Comparison of ENCODE assay signal across 8 mouse cellular contexts in genomic region chr4:155652283-155653085, GRCm38 (mm10). TPM values are rescaled to one million over a fixed set of nuclear protein-coding genes. Genes with fewer than 3 reads are reported as not detected.
A peak's percentile ranks its signal among the peaks of the same experiment; 100 is the strongest.
DNase-seq lines count a peak whose midpoint lies in the region; ATAC-seq and TF ChIP-seq lines count a peak whose summit lies in the region.

No protein-coding gene starts in this region.

- H3K36me3 ChIP-seq in intestine, embryonic 14.5 days (ENCODE audit: control insufficient read depth, insufficient read depth, low read length) = peaks cover 49% of the 10 kb centered on the region
- peaks cover 53% of the 10 kb centered on the region for H3K36me3 ChIP-seq in neural tube, embryonic 12.5 days

- H3K4me1 ChIP-seq in intestine, embryonic 14.5 days (replicated peaks; ENCODE audit: control insufficient read depth, insufficient read depth, low read length) = peaks cover 32% of the 10 kb centered on the region
- peaks cover 28% of the 10 kb centered on the region for H3K4me1 ChIP-seq in neural tube, embryonic 12.5 days

- peak overlapping the region; percentile 53 for H3K4me2 ChIP-seq in intestine, embryonic 14.5 days (ENCODE audit: low read length)
- peak overlapping the region; percentile 73 for H3K4me2 ChIP-seq in neural tube, embryonic 12.5 days (replicated peaks)

- no peaks in the 10 kb centered on the region for H3K9me3 ChIP-seq in intestine, embryonic 14.5 days (ENCODE audit: control insufficient read depth, low read length)
- no peaks in the 10 kb centered on the region for H3K9me3 ChIP-seq in neural tube, embryonic 12.5 days

- H3K27me3 ChIP-seq in intestine, embryonic 14.5 days (replicated peaks; ENCODE audit: control insufficient read depth, insufficient read depth, low read length) = peaks cover 28% of the 10 kb centered on the region
- H3K27me3 ChIP-seq in neural tube, embryonic 12.5 days (replicated peaks) = peaks cover 64% of the 10 kb centered on the region

- 24% methylated on average over 36 of the region's 36 CpGs for WGBS in intestine, embryonic 14.5 days
- 20% methylated on average over 36 of the region's 36 CpGs for WGBS in neural tube, embryonic 12.5 days

- no peak for TF ChIP-seq CTCF in layer of hippocampus, adult 2 months (conservative IDR thresholded peaks at IDR 0.05)

- H3K9ac ChIP-seq in intestine, embryonic 14.5 days (ENCODE audit: low read length) = peak overlapping the region; percentile 60
- H3K9ac ChIP-seq in neural tube, embryonic 12.5 days = peak overlapping the region; percentile 55

- DNase-seq in layer of hippocampus, adult 2 months (ENCODE audit: low spot score in 2 of 2) = no peak
- no peak for DNase-seq in layer of hippocampus, adult 9-11 months
- DNase-seq in cerebellum, postnatal 36 days = peak; percentile 52 to 63
- no peak for DNase-seq in intestine, embryonic 14.5 days (ENCODE audit: low spot score)
- DNase-seq in thymus, postnatal 4 days = no peak
- no peak for DNase-seq in urinary bladder, postnatal 25 days (ENCODE audit: low spot score)
- DNase-seq in kidney, adult 9 months = no peak

- no peak for ATAC-seq in intestine, embryonic 14.5 days (replicated peaks; ENCODE audit: low FRiP score, low TSS enrichment, low read depth)
- no peak for ATAC-seq in neural tube, embryonic 12.5 days (ENCODE audit: low FRiP score, low read depth)

- peak overlapping the region; percentile 50 for H3K4me3 ChIP-seq in layer of hippocampus, adult 2 months
- peak overlapping the region; percentile 42 for H3K4me3 ChIP-seq in intestine, embryonic 14.5 days (ENCODE audit: low read depth, low read length)
- H3K4me3 ChIP-seq in neural tube, embryonic 12.5 days = peak overlapping the region; percentile 38

- H3K27ac ChIP-seq in layer of hippocampus, adult 2 months = peak overlapping the region; percentile 57; the same call in 1 of the 2 replicates
- 0 out of 2 replicates have a peak overlapping the region, but pooled peaks have one; percentile 1 for H3K27ac ChIP-seq in intestine, embryonic 14.5 days (ENCODE audit: low read depth)
- H3K27ac ChIP-seq in neural tube, embryonic 12.5 days = no peak overlapping the region

RNA-seq across cellular contexts. Expression of gene Mmp23, which starts 0.7 kb away (rescaled TPM):
- total RNA-seq in layer of hippocampus, adult 2 months (2021) = 1 to 10 TPM; 2.7 to 3.4 TPM
- polyA plus RNA-seq in intestine, embryonic 14.5 days (2014; fragmentation: Nextera tagmentation; extraction: Ambion mirVana) = 30.3 and 31.1 TPM in 2 replicates
- 3.9 and 4.3 TPM in 2 replicates for polyA plus RNA-seq in neural tube, embryonic 12.5 days (2016; fragmentation: Nextera tagmentation; extraction: Ambion mirVana)

RNA-seq across cellular contexts. Expression of gene Gm10563, which starts 7.3 kb away (rescaled TPM):
- total RNA-seq in layer of hippocampus, adult 2 months (2021) = not detected
- polyA plus RNA-seq in intestine, embryonic 14.5 days (2014; fragmentation: Nextera tagmentation; extraction: Ambion mirVana) = not detected in 2 replicates
- polyA plus RNA-seq in neural tube, embryonic 12.5 days (2016; fragmentation: Nextera tagmentation; extraction: Ambion mirVana) = not detected in 2 replicates

RNA-seq across cellular contexts. Expression of gene Mib2, which starts 16.5 kb away (rescaled TPM):
- 100 to 1,000 TPM; 111 to 114 TPM for total RNA-seq in layer of hippocampus, adult 2 months (2021)
- polyA plus RNA-seq in intestine, embryonic 14.5 days (2014; fragmentation: Nextera tagmentation; extraction: Ambion mirVana) = 17.4 and 19.7 TPM in 2 replicates
- polyA plus RNA-seq in neural tube, embryonic 12.5 days (2016; fragmentation: Nextera tagmentation; extraction: Ambion mirVana) = 33.8 and 38.1 TPM in 2 replicates

RNA-seq across cellular contexts. Expression of gene Cdk11b, which starts 27.8 kb away (rescaled TPM):
- 10 to 100 TPM; 43.6 to 48.8 TPM for total RNA-seq in layer of hippocampus, adult 2 months (2021)
- 48.7 and 52.6 TPM in 2 replicates for polyA plus RNA-seq in intestine, embryonic 14.5 days (2014; fragmentation: Nextera tagmentation; extraction: Ambion mirVana)
- 76.8 and 79.5 TPM in 2 replicates for polyA plus RNA-seq in neural tube, embryonic 12.5 days (2016; fragmentation: Nextera tagmentation; extraction: Ambion mirVana)

RNA-seq across cellular contexts. Expression of gene Fndc10, which starts 41.7 kb away (rescaled TPM):
- 10 to 100 TPM; 26.5 to 27.9 TPM for total RNA-seq in layer of hippocampus, adult 2 months (2021)
- 2.0 and 3.1 TPM in 2 replicates for polyA plus RNA-seq in intestine, embryonic 14.5 days (2014; fragmentation: Nextera tagmentation; extraction: Ambion mirVana)
- polyA plus RNA-seq in neural tube, embryonic 12.5 days (2016; fragmentation: Nextera tagmentation; extraction: Ambion mirVana) = 10.6 and 11.6 TPM in 2 replicates

Comparison
In these comparisons a context has a peak if more than half of its experiments do, and no peak if none do; other contexts are left out.
1. DNase-seq: peak in cerebellum, postnatal 36 days (2 of 2); none in layer of hippocampus, adult 2 months (0 of 2), layer of hippocampus, adult 9-11 months (single experiment), intestine, embryonic 14.5 days (single experiment), thymus, postnatal 4 days (single experiment), urinary bladder, postnatal 25 days (single experiment) and kidney, adult 9 months (single experiment).
2. Peak in every context shown above with its lines, with median percentiles within 50 percentile points of each other: H3K4me3 ChIP-seq.